Mouse (Mus musculus): ENCODE measurements around the gene A930033H14Rik. TPM values are rescaled to one million over a fixed set of nuclear protein-coding genes. Genes with fewer than 3 reads are reported as not detected.
A peak's percentile ranks its signal among the peaks of the same experiment; 100 is the strongest.

Gene A930033H14Rik
- 1 to 10 TPM; 3.2 to 4.2 TPM for total RNA-seq (2021)
- long read RNA-seq, experiment 1, partial matches to known transcripts = 0 of 3 reads
- long read RNA-seq, experiment 1, other reads (novel, unspliced or antisense) = 1 of 3 reads
- long read RNA-seq, experiment 2 = 0 reads

DNA sequence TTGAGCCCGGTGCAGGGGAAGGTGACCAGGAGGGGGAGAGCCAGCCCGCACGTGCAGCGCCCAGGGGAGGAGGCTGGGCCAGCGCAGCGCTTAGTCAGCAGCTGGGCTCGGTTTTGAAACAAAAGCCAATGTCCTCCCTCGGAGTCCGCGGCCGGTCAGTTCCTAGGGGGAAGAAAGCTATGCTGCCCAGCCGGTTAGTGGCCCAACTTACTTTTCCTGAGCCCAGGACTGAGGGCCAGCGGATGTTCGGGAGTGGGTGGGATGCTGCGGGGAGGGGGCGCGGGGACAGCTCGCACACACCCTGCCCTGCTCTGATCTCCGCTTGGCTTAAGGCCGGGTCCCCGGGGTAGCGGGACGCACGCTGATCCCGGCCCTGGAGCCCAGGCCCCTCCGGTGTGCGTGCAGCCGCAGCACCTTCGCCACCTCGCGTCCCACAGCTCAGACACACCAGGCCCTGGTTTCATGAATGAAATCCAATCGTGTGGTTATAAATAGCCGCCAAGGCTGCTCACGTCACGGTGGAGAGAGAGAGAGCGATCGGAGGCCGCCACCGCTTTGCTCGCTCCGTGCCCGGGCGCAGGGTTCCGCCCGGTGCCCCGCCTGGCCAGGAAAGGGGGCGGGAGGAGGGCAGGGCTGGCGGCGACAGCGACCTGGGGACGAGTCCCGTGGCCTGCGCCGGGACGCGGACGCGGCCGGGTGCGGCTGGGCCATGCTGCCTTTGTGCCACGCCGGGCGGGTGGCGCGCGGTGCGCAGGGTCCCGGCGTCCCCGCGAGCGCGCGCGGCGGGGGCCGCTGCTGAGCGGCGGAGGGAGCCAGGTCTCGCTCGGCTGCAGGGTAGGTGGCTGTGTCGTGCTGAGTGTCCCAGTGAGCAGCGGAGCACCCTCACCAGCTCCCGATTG lies at the start of gene A930033H14Rik:
TSS of gene A930033H14Rik (minus strand) at position 557 of the 899 bp plus-strand sequence.
- peak within 1 kb of the TSS; percentile 96 for H3K27ac ChIP-seq
- H3K4me3 ChIP-seq = peak within 1 kb of the TSS; percentile 79
- DNase-seq (ENCODE audit: extremely low spot score in 1 of 2, low spot score in 2 of 2) = peak; percentile 71
- no peak for TF ChIP-seq CTCF (IDR thresholded peaks at IDR 0.05)
- intact Hi-C loops (cut with DNase I) = loop anchor here (2.0 kb wide), 1 partner anchor 26 kb away; no protein-coding TSS in a partner anchor

DNA sequence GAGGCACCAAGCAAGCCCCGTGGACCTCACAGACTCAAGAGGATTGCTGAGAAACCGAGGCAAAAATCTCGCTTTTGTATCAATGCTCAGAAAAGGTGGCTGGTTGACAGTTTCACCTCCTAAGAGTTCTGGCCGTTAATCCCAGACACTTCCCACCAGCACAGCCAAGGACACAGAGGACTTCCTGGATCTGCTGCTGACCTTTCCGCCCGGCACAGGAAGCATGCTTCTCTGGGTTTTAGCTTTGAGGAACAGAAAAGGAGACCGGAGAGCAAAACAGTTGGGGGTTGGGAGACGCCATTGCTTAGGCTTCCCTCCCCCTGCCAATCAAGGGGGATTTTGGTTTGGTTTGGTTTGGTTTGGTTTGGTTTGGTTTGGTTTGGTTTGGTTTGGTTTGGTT lies 47.0 kb upstream of the A930033H14Rik start:
- H3K4me3 ChIP-seq = no peak overlapping the region
- no peak overlapping the region for H3K27ac ChIP-seq
- intact Hi-C loops (cut with DNase I) = no loop called here
- DNase-seq (ENCODE audit: extremely low spot score in 1 of 2, low spot score in 2 of 2) = no peak
- no peak for TF ChIP-seq CTCF (IDR thresholded peaks at IDR 0.05)

DNA sequence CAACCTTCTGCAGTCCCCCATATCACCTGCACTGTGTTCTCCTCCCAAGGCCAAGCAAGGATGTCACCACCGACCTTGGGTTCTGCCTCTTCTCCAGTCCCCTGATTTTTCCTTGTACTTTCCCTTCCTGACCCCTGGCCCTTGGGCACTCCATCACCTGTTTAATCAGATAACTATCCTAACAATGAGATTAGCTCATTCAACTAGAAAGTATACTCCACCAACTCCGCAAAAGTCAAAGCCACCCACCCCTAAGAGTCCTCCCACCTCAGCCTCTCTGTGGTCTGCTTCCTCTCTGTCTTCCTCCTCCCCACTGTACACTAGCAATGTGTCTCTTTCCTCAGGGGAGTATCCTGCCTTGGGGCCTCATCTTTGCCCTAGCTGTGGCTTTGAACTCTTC lies 46.3 kb upstream of the A930033H14Rik start:
- no peak overlapping the region for H3K4me3 ChIP-seq
- intact Hi-C loops (cut with DNase I) = no loop called here
- no peak overlapping the region for H3K27ac ChIP-seq
- no peak for DNase-seq (ENCODE audit: extremely low spot score in 1 of 2, low spot score in 2 of 2)
- no peak for TF ChIP-seq CTCF (IDR thresholded peaks at IDR 0.05)

DNA sequence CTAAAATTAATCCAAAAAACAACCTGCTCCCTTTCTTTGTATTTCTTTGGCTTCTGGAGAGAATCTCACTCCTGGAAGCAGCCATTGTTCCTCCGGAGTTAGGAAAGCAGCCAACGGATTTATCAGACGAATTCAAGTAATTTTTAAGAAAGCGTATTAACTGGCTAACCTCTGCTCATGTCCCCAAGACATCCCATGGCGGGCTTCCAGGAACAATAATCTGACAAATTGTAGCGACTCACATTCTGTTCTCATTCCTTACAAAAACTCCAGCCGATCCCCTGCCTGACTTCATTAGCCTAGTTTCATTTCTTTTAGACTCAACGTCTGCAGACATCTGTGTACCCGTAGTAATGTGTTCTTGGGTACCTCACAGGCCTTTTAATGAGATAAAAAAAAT lies 45.7 kb upstream of the A930033H14Rik start:
- no peak for TF ChIP-seq CTCF (IDR thresholded peaks at IDR 0.05)
- intact Hi-C loops (cut with DNase I) = no loop called here
- H3K27ac ChIP-seq = no peak overlapping the region; the same call in 1 of the 2 replicates

DNA sequence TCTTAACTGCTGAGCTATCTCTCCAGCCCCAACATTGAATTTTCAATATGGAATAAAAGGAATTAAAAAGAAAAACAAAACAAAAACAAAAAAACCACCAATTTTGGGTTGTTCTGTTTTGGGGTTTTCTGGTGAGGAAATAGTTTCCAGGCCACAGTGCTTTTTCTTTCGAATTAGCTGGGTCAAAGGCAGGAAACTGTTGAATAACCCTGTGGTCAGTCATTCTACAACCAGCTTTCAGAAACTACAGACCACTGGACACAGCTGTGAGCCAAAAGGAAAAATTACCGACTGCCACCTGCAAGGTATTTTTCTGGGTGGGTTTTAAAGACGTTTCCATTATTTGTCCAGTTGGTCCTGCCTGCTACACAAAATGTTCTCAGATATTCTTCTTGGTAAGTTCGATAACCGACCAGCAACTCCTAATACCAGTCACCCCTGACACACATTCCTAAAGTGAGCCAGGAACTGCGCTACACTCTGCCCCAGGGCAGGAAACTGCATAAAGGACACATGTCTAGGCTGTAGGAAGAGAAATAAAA lies 44.8 kb upstream of the A930033H14Rik start:
- H3K4me3 ChIP-seq = no peak overlapping the region
- no peak for DNase-seq (ENCODE audit: extremely low spot score in 1 of 2, low spot score in 2 of 2)
- TF ChIP-seq CTCF (IDR thresholded peaks at IDR 0.05) = no peak
- H3K27ac ChIP-seq = no peak overlapping the region
- intact Hi-C loops (cut with DNase I) = no loop called here

More for the DNA sequence above, 45.7 kb upstream of the A930033H14Rik start:
- H3K4me3 ChIP-seq = no peak overlapping the region
- no peak for DNase-seq (ENCODE audit: extremely low spot score in 1 of 2, low spot score in 2 of 2)

DNA sequence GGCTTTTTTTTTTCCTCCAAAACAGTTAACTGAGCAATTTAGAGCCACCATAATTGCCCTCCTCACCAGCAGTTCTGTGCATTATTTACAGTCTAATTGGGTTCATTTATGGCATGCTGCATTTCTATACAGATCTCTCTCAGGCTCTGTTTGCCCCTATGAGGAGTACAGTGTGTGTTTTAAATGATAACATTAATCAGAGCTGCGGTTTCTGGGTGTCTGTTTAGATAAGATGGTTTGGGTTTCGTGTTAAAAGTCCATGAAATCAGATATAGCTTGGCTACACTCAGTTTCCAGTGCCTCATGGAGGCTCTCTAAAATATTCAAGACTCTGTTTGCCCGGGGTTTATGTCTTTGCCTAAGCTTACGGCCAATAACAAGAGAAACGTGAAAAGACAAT lies 42.7 kb upstream of the A930033H14Rik start:
- H3K27ac ChIP-seq = no peak overlapping the region
- no peak for DNase-seq (ENCODE audit: extremely low spot score in 1 of 2, low spot score in 2 of 2)
- H3K4me3 ChIP-seq = no peak overlapping the region
- intact Hi-C loops (cut with DNase I) = no loop called here
- TF ChIP-seq CTCF (IDR thresholded peaks at IDR 0.05) = no peak

DNA sequence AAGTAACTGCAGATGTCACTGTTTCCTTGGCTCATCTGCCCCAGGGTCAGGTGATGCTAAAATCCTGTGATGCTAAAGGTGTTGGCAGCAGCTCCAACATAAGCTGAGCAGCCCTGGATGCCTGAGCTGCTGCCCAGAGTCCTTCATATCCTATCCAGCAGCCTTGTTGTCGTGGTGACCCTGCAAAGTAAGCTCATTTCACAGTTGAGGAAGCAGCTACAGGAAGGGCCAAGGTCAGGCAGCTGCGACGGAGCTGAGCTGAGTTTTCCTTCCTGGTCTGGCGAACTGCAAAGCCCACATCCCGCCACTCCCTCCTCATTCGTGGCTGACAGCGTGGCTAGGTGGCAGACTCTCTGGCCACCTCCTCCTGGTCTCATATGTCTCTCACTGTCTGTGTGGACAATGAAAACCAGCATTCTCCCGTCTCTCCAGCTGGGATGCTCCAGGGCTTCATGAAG lies 41.5 kb upstream of the A930033H14Rik start:
- Histone ChIP-seq H3K27ac (peak overlapping the region; percentile 36; the same call in 1 of the 2 replicates), H3K4me3 (no peak overlapping the region)
- TF ChIP-seq CTCF (IDR thresholded peaks at IDR 0.05) = no peak
- intact Hi-C loops (cut with DNase I) = no loop called here
- DNase-seq (ENCODE audit: extremely low spot score in 1 of 2, low spot score in 2 of 2) = no peak

DNA sequence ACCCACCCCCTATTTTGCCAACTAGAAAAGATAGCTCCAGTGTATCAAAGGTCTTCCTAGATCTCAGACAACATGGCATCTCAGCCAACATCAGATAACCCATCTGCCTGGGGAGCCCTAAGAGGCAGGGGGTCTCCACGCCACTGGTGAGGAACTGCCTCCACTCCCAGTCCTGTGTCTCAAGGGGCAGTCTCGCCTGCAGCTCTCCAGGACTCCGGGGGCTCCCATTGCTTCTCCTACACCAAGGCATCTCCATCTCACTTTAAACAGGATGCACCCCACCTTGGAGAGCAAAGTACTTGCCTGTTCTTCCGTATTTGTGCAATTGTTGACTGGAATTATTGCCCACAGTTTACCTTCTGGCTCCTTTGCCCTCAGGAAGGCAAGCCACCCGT lies 40.8 kb upstream of the A930033H14Rik start:
- DNase-seq (ENCODE audit: extremely low spot score in 1 of 2, low spot score in 2 of 2) = no peak
- no peak for TF ChIP-seq CTCF (IDR thresholded peaks at IDR 0.05)
- H3K27ac ChIP-seq = peak overlapping the region; percentile 36
- intact Hi-C loops (cut with DNase I) = no loop called here
- H3K4me3 ChIP-seq = no peak overlapping the region

DNA sequence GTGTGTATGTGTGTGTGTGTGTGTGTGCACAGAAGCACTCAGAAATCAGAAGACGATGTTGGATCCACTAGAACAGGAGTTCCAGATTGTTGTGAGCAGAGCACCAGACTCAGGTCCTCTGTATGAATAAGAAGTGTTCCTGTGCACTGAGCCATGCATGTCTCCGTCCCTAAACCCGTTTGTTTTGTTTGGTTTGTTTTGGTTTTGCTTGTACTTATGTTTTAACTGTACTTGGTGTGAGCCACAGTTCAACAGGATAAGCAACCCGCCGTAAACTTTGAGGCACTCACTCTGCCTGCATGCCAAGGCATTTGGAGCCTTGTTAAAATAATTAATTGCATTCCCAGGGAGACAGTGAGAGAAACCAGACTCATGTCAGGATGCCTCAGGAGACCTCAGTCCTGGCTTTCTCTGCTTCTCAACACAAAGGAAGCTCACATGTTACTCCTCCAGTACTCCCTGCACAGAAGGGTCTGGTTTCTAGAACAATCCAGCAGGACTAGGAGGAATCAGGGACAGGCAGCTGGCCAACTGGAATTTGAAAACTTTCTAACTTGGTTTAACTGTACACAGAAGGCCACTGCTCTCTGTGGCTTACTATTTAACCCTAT lies 40.3 kb upstream of the A930033H14Rik start:
- DNase-seq (ENCODE audit: extremely low spot score in 1 of 2, low spot score in 2 of 2) = no peak
- Histone ChIP-seq H3K27ac (peak overlapping the region; percentile 13; the same call in 1 of the 2 replicates), H3K4me3 (no peak overlapping the region)
- no peak for TF ChIP-seq CTCF (IDR thresholded peaks at IDR 0.05)
- intact Hi-C loops (cut with DNase I) = no loop called here

DNA sequence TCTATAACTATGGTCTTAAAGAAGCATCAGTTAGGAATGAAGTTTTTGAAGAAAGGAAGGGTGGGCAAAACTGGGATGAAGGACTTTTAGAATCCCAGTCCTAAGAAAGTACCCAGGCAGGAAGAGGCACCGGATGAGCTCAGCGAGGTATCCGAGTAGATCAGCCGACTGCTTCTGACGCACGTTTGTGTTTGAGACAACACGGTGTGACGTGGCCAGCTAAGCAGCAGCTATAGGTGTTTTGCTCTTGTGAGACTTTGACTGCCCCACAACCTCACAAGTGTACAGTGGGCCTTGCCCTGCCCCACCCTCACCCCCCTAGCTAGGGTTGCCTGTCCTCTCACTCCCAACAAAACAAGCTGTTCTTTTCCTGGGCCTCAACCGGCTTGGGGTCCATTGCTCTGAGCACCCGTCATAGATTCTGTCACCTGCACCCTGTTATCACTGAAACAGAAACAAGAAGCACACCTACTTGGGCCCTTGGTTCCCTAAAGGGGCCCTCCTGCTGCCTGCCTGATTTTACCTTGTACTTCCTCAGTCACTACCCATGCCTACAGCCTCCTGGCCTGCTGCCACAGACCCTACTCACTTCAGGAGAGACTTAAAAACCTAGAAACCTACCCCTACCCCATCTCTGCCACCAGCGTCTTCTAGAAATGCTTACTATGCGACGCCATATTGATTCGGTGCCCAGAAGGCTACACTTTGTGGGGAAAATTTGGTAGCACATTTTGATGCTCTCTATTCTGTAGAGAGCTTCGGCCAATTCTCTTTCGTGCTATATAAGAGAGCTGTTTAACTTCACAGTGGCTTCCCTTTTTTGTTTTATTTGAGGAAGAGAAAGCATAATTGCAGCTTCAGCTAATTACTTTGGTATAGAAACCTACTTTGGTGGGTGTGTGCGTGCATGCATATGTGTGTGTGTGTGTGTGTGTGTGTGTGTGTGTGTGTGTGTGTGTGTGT lies 39.5 kb upstream of the A930033H14Rik start:
- intact Hi-C loops (cut with DNase I) = no loop called here
- Histone ChIP-seq H3K4me3 (no peak overlapping the region), H3K27ac (no peak overlapping the region)
- DNase-seq (ENCODE audit: extremely low spot score in 1 of 2, low spot score in 2 of 2) = no peak
- no peak for TF ChIP-seq CTCF (IDR thresholded peaks at IDR 0.05)

DNA sequence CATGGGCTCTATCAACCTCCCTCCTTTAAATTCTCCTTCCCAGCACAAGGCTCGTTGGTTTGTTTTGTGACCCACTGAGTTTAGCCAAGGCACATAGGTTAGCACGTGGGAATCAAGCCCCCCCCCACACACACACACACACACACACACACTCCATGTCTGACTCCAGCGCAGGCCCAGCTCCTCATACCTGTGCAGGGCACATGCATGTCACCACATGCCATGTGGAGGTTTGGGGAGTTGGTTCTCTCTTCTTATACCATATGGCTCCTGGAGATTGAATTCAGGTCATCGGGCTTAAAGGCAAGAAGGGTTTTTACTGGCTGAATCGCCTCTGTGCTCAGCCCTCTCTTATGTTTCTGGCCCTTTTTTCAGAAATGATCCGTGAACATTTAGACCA lies 38.4 kb upstream of the A930033H14Rik start:
- no peak overlapping the region for H3K4me3 ChIP-seq
- TF ChIP-seq CTCF (IDR thresholded peaks at IDR 0.05) = no peak
- intact Hi-C loops (cut with DNase I) = no loop called here
- H3K27ac ChIP-seq = no peak overlapping the region
- DNase-seq (ENCODE audit: extremely low spot score in 1 of 2, low spot score in 2 of 2) = no peak

Measured in left cerebral cortex, adult 2 months (tissue).